ENCODE assay signal across 8 mouse cellular contexts in genomic region chr2:13413520-13414178, GRCm38 (mm10).
DNase-seq lines count a peak whose midpoint lies in the region; ATAC-seq and TF ChIP-seq lines count a peak whose summit lies in the region.

No protein-coding gene starts in this region.

- WGBS in embryonic facial prominence, embryonic 15.5 days = 36% methylated on average over 4 of the region's 4 CpGs
- WGBS in hindbrain, embryonic 13.5 days = 71% methylated on average over 4 of the region's 4 CpGs
- WGBS in liver, adult 2 months = 65% methylated on average over 4 of the region's 4 CpGs

- no peak overlapping the region for H3K4me2 ChIP-seq in embryonic facial prominence, embryonic 15.5 days (replicated peaks)
- H3K4me2 ChIP-seq in hindbrain, embryonic 13.5 days = no peak overlapping the region

- peak in 1 of 2 experiments; percentile 77; a peak in 2 of 4 replicates for TF ChIP-seq POLR2A in MEL (IDR thresholded peaks at IDR 0.05; ENCODE audit: control insufficient read depth in 1 of 2, insufficient read depth in 1 of 2, low read depth in 1 of 2, low read length in 2 of 2, poor library complexity in 1 of 2)
- no peak for TF ChIP-seq POLR2A in liver, adult 2 months (IDR thresholded peaks at IDR 0.05; ENCODE audit: extremely low read depth, insufficient read depth, low read length)

- H3K79me2 ChIP-seq in MEL (ENCODE audit: control insufficient read depth, insufficient read depth, low read length, poor library complexity) = no peaks in the 10 kb centered on the region
- no peaks in the 10 kb centered on the region for H3K79me2 ChIP-seq in liver, adult 2 months (ENCODE audit: control insufficient read depth, insufficient read depth, low read length)

- DNase-seq in 3134 (ENCODE audit: extremely low read depth, insufficient read length, low spot score) = peak; percentile 61
- peak; percentile 96 for DNase-seq in MEL (ENCODE audit: low read depth, low spot score)
- DNase-seq in liver, adult 2 months (ENCODE audit: extremely low read depth, low read depth, low spot score) = peak; percentile 37
- DNase-seq in naive thymus-derived CD4-positive, alpha-beta T cell, adult 2 months (ENCODE audit: low read depth) = peak; percentile 91
- DNase-seq in cerebellum, postnatal 14 days = no peak
- no peak for DNase-seq in right cerebral cortex, postnatal 36 days (ENCODE audit: low spot score in 2 of 2)

- ATAC-seq in embryonic facial prominence, embryonic 15.5 days (ENCODE audit: insufficient number of reproducible peaks, low FRiP score, low TSS enrichment, low read depth) = no peak; the same call in 1 of the 2 replicates
- ATAC-seq in hindbrain, embryonic 13.5 days (ENCODE audit: low FRiP score) = no peak

- TF ChIP-seq RAD21 in MEL (IDR thresholded peaks at IDR 0.05; ENCODE audit: low read depth, low read length) = no peak

- peak; percentile 88 to 95 for TF ChIP-seq EP300 in MEL (IDR thresholded peaks at IDR 0.05; ENCODE audit: low read depth in 1 of 2, low read length in 2 of 2)

- H3K36me3 ChIP-seq in MEL (ENCODE audit: control insufficient read depth in 1 of 2, insufficient read depth in 2 of 2, low read length in 2 of 2) = peaks cover 0 to 37% of the 10 kb centered on the region in 2 experiments; a peak in 2 of 4 replicates
- H3K36me3 ChIP-seq in embryonic facial prominence, embryonic 15.5 days = no peaks in the 10 kb centered on the region
- no peaks in the 10 kb centered on the region for H3K36me3 ChIP-seq in hindbrain, embryonic 13.5 days
- no peaks in the 10 kb centered on the region for H3K36me3 ChIP-seq in liver, adult 2 months (ENCODE audit: control insufficient read depth, insufficient read depth, low read length)

- peak overlapping the region; percentile 95 for H3K27ac ChIP-seq in MEL (ENCODE audit: control insufficient read depth, low read depth, low read length)
- H3K27ac ChIP-seq in embryonic facial prominence, embryonic 15.5 days (replicated peaks) = peak overlapping the region; percentile 65; the same call in 1 of the 2 replicates
- H3K27ac ChIP-seq in hindbrain, embryonic 13.5 days = peak overlapping the region; percentile 30
- H3K27ac ChIP-seq in liver, adult 2 months (replicated peaks; ENCODE audit: insufficient read depth, low read depth, low read length) = 0 out of 2 replicates have a peak overlapping the region, but pooled peaks have one; percentile 41

- H3K4me3 ChIP-seq in MEL (ENCODE audit: control insufficient read depth in 1 of 2, insufficient read depth in 1 of 2, low read depth in 2 of 2, low read length in 2 of 2) = no peak overlapping the region
- H3K4me3 ChIP-seq in embryonic facial prominence, embryonic 15.5 days (replicated peaks) = no peak overlapping the region
- no peak overlapping the region for H3K4me3 ChIP-seq in hindbrain, embryonic 13.5 days
- H3K4me3 ChIP-seq in liver, adult 2 months (ENCODE audit: insufficient read depth, low read depth, low read length) = no peak overlapping the region

- no peaks in the 10 kb centered on the region for H3K27me3 ChIP-seq in MEL (ENCODE audit: control insufficient read depth in 1 of 2, insufficient read depth in 2 of 2, low read length in 2 of 2)
- no peaks in the 10 kb centered on the region for H3K27me3 ChIP-seq in embryonic facial prominence, embryonic 15.5 days
- no peaks in the 10 kb centered on the region for H3K27me3 ChIP-seq in hindbrain, embryonic 13.5 days
- no peaks in the 10 kb centered on the region for H3K27me3 ChIP-seq in liver, adult 2 months (ENCODE audit: control insufficient read depth, insufficient read depth, low read length)

- H3K9ac ChIP-seq in MEL (ENCODE audit: control insufficient read depth, low read depth, low read length, poor library complexity, severe bottlenecking) = peak overlapping the region; percentile 52
- H3K9ac ChIP-seq in embryonic facial prominence, embryonic 15.5 days = no peak overlapping the region
- H3K9ac ChIP-seq in hindbrain, embryonic 13.5 days = no peak overlapping the region
- no peak overlapping the region for H3K9ac ChIP-seq in liver, adult 2 months (ENCODE audit: low read depth, low read length)

- H3K9me3 ChIP-seq in MEL (replicated peaks; ENCODE audit: insufficient read depth, low read length) = no peaks in the 10 kb centered on the region
- no peaks in the 10 kb centered on the region for H3K9me3 ChIP-seq in embryonic facial prominence, embryonic 15.5 days (replicated peaks)
- no peaks in the 10 kb centered on the region for H3K9me3 ChIP-seq in hindbrain, embryonic 13.5 days

- H3K4me1 ChIP-seq in MEL (ENCODE audit: control insufficient read depth in 1 of 2, insufficient read depth in 2 of 2, low read length in 2 of 2) = peaks cover 2 to 29% of the 10 kb centered on the region in 2 experiments; a peak in 3 of 4 replicates
- H3K4me1 ChIP-seq in embryonic facial prominence, embryonic 15.5 days = peaks cover 30% of the 10 kb centered on the region
- 0 out of 2 replicates have a peak, but pooled peaks cover 7% of the 10 kb centered on the region for H3K4me1 ChIP-seq in hindbrain, embryonic 13.5 days (replicated peaks)
- H3K4me1 ChIP-seq in liver, adult 2 months (ENCODE audit: control insufficient read depth, insufficient read depth, low read length) = peaks cover 3% of the 10 kb centered on the region; the same call in 1 of the 2 replicates

- no peak for TF ChIP-seq CTCF in MEL (IDR thresholded peaks at IDR 0.05 in 2 of 3, conservative IDR thresholded peaks at IDR 0.05 in 1 of 3; ENCODE audit: control insufficient read depth in 1 of 3, insufficient read depth in 1 of 3, low read depth in 2 of 3, low read length in 3 of 3, poor library complexity in 1 of 3, severe bottlenecking in 1 of 3)
- no peak for TF ChIP-seq CTCF in liver, adult 2 months (IDR thresholded peaks at IDR 0.05; ENCODE audit: low read depth, low read length)

TF ChIP-seq in MEL, 35 proteins besides CTCF, POLR2A, EP300 and RAD21:
- TF ChIP-seq SIN3A (IDR thresholded peaks at IDR 0.05; ENCODE audit: low read length) (no peak; the same call in 1 of the 2 replicates), ETS1 (IDR thresholded peaks at IDR 0.05; ENCODE audit: low read depth, low read length) (peak; percentile 88), USF1 (IDR thresholded peaks at IDR 0.05; ENCODE audit: low read depth, low read length) (no peak), GABPA (IDR thresholded peaks at IDR 0.05; ENCODE audit: low read depth, low read length) (no peak), ZMIZ1 (IDR thresholded peaks at IDR 0.05; ENCODE audit: low read depth, low read length) (0 out of 2 replicates have a peak, but pooled peaks have one; percentile 16), RCOR1 (IDR thresholded peaks at IDR 0.05; ENCODE audit: low read depth, low read length) (peak; percentile 72), JUND (IDR thresholded peaks at IDR 0.05; ENCODE audit: low read depth, low read length) (peak; percentile 98), GATA1 (IDR thresholded peaks at IDR 0.05; ENCODE audit: low read depth, low read length) (peak; percentile 58), E2F4 (IDR thresholded peaks at IDR 0.05; ENCODE audit: borderline replicate concordance, low read depth, low read length) (0 out of 2 replicates have a peak, but pooled peaks have one; percentile 23), TAL1 (IDR thresholded peaks at IDR 0.05; ENCODE audit: low read length) (peak; percentile 59), KAT2A (conservative IDR thresholded peaks at IDR 0.05; ENCODE audit: low read depth, low read length) (no peak), MXI1 (IDR thresholded peaks at IDR 0.05; ENCODE audit: low read depth, low read length) (peak; percentile 84), NELFE (IDR thresholded peaks at IDR 0.05; ENCODE audit: low read depth, low read length) (peak; percentile 50), MYC (IDR thresholded peaks at IDR 0.05; ENCODE audit: low read depth, low read length) (peak; percentile 96), MAX (IDR thresholded peaks at IDR 0.05; ENCODE audit: low read length) (peak; percentile 94), HCFC1 (IDR thresholded peaks at IDR 0.05; ENCODE audit: low read depth, low read length) (peak; percentile 50; the same call in 1 of the 2 replicates), TCF12 (IDR thresholded peaks at IDR 0.05; ENCODE audit: low read depth, low read length) (peak; percentile 57; the same call in 1 of the 2 replicates), NRF1 (IDR thresholded peaks at IDR 0.05; ENCODE audit: insufficient read depth, low read depth, low read length, poor library complexity, severe bottlenecking) (no peak), TBP (IDR thresholded peaks at IDR 0.05; ENCODE audit: low read depth, low read length) (peak; percentile 87)

Comparison
In these comparisons a context has a peak if more than half of its experiments do, and no peak if none do; other contexts are left out.
1. DNase-seq: peak in 3134 (single experiment), MEL (single experiment), liver, adult 2 months (single experiment) and naive thymus-derived CD4-positive, alpha-beta T cell, adult 2 months (single experiment); none in cerebellum, postnatal 14 days (0 of 2) and right cerebral cortex, postnatal 36 days (0 of 2).
2. H3K27ac ChIP-seq: peak in every context shown above with its lines; median percentile 95 in MEL; 65 in embryonic facial prominence, embryonic 15.5 days; 41 in liver, adult 2 months; 30 in hindbrain, embryonic 13.5 days.